Mouse (Mus musculus): ENCODE results near the gene Bhlha15. TPM values are rescaled to one million over a fixed set of nuclear protein-coding genes. Genes with fewer than 3 reads are reported as not detected.

The Bhlha15 gene
- total RNA-seq (2021) = 0.61 and 0.62 TPM in 2 replicates
- long read RNA-seq = 0 reads

DNA sequence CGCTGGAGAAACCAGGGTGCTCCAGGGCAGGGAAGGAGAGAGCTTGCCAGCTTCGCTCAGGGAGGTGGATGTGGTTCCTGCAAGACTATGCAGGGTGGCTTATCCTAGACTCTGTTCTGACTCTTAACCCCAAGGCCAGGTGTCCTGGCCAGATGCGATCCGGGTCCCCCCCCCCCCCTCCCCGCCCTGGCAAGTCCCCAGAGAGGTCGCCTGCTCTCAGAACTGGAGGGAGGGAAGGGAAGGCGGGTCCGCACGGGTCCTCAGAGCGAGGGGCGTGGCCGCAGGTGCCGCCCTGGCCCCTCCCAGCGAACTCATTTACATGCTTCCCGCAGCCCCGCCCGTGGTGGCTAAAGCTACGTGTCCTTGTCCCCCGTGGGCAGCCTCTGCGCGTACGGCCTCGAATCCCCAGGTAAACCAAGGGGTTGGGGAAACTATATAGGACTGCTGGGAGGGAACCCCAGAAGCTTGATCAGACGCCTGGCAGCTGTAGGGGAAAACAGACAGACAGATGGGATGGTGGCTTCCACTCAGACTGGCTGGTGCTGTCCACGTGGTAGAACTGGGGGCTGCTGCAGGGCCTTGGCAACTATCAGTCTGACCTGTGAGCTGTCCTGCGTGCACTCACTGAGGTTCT is at the start of gene Bhlha15:
Bhlha15 (plus strand) TSS at position 337 of the 634 bp plus-strand sequence.
- DNase-seq = peak; percentile 70

DNA sequence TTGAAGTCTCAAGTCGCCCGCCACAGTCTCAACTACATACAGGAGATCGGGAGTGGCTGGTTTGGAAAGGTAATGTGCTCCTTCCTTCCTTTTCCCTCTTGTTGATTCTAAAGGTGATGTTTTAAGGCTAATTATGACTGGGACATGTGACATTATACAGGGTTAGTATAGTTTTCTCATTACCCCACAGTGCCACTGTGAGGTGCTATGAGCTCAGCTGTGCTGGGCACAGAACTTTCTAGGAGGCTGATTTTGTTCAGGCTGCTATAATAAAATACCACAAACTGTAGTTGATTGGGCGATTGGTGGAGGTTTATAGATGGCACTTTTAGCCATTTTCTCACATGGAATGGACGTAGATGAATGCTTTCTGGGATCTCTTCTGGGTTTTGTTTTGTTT is 46.6 kb upstream of the Bhlha15 start:
- DNase-seq = no peak

DNA sequence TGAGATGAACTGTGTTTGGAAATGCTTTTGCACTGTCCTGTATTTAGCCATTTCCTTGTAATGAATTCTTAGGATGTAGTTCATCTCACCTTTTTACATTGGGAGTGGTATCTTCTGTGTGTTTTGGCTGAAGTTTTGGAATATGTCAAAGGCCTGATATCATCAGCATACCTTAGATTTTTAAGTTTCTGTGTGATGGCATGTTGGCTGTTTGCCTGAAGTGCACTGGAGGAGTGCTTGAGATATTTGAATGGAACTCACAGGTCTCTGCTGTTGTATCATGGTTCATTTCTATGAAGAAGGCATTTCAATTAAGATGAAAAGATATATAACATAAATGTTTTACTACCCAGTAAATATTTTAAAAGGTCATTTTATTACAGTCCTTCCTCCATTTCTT is 43.2 kb upstream of the Bhlha15 start:
- DNase-seq = no peak

DNA sequence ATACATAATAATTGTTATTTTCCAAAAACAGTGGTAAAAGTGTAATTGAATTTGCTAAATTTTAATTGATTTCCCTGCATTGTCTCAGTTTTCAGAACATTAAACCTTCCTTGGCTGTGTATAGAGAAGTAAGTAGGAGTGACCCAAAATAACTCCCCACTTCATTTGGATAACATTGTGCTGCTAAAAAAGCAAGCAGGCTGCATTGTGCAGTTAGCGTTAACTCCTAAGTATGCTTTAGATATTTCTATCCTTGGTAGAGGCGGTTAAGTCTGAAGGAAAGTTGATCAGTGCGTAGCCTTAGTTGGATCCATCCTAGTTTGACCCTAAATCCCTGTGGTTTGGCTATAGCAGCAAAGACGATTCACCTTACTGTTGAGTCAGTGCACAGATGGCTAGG is 40.6 kb upstream of the Bhlha15 start:
- DNase-seq = no peak

DNA sequence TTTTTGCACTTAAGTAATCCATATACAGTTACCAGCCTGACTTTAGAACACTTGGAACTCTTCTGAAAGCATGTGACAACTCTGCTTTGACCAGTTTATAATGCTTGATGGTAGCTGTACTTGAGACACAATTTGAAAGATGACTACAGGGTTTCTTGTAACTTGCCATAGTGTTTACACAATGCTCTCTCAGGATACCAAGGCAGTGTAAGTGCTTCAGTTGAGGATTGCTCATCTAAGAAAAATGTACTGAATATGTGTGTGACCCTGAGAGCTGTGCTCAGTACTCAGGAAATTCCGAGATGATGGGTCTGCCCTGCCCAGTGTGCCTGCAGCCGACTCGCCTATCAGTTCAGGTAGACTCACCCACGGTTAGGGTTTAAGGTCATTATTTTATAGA is 38.8 kb upstream of the Bhlha15 start:
- DNase-seq = no peak

DNA sequence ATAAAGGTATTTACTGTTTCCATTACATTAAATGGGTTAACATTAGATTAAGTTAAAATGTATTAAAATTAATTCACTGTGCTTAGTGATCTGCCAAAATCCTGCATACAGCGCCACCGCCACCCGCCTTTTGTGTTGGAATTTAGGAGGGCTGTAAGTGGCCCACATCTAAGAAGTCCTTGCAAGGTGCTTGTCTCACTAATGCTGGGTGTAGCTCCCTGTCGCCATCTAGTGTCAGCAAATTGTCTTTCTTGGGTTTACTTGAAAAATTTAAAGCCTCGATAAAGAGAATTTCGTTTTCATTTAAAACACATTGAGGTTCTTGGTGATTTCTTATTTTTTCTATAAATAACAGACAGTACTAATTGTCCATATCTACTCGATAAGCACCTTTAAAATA is 35.6 kb upstream of the Bhlha15 start:
- DNase-seq = peak; percentile 55

DNA sequence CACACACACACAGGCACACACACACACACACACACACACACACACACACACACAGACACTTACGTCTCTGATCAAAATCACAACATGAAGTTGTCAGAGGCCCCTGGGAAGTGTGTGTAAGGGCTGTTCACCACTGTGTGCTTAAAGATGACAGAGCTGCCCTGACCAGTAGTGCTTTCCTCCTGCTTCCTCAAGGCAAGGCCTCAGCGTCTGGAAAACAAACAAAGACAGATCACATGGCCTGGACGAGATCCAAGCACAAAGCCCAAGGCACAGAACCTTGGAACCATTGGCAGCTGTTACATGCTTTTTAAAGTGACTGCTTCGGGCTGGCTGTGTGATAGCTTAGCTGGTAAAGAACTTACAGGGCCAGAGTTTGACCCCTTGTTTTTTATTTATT is 31.5 kb upstream of the Bhlha15 start:
- DNase-seq = peak; percentile 81

DNA sequence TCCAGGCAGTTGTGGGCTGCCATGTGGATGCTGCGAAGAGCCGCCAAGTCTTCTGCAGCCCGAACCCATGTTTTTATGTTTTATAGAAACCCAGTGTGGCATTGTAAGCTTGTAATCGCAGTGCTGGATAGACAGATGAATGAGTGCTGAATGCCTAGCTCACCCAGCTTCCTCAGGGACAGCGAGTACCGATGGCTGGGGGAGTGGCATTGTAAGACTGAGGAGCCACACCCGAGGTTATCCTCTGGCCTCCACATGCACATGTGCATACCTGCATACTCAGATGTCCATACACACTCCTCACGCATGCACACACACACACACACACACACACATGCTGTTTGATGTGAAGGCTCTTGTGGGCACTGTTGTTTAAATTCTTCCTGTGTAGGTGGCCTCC is 30.9 kb upstream of the Bhlha15 start:
- no peak for DNase-seq

DNA sequence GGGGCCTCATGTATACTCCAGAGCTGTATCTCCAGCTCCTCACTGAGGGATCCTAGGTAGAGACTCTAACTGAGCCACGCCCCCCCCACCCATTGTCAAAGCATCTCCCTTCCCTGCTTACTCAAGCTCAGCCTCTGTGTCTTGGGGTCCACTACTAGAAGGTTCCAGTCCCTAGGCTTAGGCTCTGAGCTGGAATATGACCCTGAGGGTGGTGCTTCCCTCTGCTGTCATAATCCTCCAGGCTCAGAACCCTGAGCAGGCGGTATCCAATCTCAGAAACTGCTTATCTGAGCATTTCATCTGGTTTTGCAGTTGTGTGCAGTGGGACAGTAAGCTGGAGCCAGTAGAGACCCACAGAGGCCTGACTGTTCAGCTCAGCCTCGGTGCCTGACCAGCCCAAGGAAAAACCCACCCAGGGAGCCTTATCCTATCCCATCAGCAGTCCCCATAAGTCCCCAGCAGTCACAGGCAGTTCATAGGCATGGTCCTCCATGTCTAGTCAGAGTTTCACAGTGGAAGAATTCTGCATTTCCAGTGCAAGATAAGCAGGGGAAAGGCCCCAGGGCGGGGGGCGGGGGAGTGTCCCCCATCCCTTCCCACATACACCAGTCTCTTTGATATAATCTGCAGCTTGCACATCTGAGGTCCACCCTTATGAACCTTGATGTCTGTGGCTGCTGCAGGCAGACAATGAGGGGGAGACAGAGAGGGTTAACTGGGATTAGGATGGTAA is 27.8 kb upstream of the Bhlha15 start:
- no peak for DNase-seq

DNA sequence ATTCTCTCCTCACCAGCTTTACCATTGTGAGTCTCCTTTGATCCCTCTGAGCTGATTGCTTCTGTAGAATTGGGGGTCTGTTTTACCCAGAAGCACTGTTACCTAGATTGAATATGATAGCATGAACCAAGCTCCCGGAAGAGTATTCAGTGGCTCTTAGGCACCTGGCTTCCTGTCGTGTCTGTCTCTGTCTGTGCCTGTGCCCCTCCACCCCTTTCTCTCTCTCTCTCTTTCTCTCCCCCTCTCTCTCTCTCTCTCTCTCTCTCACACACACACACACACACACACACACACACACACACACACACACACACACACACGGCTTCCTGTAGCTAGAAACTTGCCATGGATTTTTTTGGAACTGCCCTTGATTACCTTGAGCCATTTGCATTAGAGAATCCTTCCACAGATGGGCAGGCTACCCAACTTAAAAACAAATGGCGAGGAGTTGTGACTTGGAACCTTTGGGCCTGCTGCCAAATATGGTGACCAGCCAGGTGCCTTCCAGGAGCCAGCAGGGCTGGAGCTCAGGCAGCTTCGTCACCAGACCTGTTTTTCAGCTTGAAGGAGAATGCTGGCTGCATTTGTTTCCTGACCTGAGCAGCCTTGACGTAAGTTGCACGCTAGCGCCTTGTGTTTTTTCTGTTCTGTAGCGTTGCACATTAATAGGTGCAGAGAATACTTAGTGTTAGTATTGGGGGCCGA is 27.1 kb upstream of the Bhlha15 start:
- DNase-seq = no peak

DNA sequence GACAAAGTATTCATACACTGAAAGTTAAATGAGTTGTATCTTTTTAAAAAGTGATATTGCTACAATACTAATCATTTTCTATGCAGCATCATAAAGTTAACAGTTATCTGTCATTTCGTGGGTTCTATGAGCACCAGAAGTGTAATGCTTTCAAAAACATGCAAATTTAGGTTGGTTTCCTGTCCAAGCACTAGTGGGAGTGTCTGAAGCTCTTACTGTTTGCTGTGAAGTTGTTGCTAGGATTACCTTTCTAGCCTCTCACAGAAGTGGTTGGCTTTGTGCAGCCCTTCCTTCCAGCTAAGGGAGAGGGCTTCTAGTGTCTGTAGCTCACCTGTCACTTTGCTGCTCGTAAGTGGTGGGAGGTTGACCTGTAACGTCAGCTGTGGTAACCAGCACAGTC is 24.3 kb upstream of the Bhlha15 start:
- no peak for DNase-seq

DNA sequence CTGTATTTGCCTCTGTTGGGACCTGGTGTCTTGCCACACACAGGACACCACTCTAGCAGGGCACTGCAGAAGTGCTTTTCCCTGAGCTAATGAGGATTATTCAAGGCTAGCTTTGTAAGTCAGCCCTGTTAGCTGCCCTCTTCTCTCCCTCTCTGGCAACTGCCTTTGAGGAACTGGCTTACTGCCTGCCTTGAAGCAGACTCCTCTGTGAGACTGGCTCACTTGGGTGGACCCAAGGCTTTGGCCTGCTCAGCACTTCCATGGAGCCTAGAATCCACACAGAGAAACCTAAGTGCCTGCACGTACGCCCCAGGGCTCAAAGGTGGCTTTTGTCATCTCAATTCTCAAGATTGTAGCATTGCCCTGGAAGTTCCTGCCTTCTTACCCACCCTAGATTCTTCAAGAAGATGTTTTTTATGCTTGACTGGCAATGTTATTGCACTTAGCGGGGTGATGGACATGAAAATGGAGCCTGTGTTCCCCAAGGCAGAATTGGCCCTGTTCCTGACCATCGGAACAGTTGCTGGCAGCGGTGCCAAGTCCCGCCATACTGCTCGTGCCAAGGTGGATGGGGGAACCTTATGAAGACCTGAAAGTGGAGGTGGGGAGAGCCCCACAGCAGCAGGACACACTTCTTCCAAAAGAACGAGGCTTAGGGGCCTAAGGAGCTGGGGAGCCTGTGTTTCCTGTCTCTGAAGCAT is 20.7 kb upstream of the Bhlha15 start:
- no peak for DNase-seq

DNA sequence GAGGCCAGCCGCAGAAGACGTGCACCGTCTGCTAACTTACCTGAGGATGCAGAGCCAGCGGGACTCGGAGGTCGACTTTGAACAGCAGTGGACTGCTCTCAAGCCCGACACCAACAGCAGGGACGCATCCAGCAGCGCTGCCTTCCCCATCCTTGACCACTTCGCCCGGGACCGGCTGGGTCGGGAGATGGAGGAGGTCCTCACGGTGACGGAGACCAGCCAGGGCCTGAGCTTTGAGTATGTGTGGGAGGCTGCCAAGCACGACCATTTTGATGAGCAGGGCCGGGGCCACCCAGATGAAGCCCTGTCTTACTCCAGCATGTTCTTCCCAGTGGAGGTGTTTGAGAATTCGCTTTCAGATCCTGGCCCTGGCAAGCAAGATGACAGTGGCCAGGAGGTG is 16.4 kb upstream of the Bhlha15 start:
- DNase-seq = no peak

DNA sequence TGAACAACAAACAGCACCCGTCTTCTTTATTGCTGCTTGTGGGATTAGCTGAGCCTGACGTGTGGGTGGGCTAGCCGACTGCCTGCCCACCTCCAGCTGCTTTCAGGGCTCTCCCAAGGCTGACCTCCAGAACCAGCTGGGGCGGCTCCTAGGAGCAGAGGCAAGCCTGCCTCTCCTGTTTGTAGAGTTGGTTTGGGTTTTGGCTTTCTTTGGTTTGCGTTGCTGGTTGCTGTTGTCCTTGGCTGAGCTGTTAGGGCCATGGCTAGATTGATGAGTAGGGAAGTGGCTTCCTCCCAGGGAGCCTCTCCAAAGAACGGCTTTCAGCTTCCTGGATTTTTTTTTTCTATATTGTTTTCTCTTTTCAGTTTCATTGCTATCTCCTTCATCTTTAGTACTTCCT is 11.9 kb upstream of the Bhlha15 start:
- DNase-seq = no peak

DNA sequence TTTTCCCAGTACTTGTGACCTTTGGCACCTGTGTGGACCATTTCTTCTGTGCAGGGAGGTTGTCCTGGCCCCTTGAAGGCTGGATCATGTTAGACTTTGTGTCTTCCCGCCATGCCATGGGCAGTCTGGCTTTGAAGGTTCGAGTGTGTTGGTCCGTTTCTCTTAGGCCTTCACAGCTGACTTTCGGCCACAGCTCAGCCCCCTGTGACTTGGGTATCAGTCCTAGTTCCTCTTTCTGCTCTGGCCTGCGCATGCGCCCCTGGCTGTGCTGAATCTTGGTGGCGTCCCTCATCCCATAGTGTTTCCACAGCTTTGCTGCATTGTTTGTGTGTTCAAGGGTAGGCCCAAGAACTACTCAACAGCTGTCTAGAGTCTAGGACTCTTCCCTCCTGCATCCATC is 8.8 kb upstream of the Bhlha15 start:
- no peak for DNase-seq

DNA sequence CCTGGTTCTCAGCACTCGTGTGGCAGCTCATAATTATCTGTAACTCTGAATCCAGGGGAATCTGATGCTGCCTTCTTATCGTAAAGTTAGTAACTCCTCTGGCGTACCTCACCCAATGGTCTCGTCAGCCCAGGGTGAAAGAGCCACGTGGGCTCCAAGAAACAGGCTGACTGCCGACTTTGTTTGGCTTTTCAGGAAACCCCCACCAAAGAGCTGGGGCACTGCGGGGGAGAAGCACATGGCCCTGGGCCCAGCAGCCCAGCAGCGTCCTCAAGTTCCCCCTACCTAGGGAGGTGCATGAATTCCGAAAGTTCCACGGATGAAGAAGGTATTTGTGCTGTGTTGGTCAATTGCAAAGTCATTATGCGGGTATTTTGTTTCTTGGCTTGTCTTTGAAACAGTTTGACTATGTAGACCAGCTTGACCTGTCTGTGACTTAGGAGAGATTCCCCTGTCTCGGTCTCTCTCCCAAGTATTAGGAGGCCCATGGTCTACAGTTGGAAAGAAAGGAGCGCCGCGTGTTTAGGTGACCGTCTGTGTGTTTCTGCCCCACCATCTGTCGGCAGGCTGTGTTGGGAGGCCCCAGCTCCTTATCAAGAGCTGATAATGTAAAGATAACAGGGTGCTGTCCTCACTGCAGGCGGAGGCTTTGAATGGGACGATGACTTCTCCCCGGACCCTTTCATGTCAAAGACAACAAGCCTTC is 7.4 kb upstream of the Bhlha15 start:
- DNase-seq = no peak

DNA sequence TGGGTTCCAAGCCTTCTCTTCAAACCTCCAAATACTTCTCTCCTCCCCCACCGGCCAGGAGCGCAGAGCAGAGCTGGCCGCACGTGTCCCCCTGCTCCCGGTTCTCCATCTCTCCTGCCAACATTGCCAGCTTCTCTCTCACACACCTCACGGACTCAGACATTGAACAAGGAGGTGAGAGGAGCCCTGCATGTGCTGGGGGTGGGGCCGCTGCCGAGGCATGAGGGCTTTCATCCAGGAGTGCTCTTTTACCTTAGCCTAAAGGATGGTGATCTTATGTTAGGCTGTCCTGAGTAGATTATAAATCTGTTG is 6.9 kb upstream of the Bhlha15 start:
- no peak for DNase-seq

DNA sequence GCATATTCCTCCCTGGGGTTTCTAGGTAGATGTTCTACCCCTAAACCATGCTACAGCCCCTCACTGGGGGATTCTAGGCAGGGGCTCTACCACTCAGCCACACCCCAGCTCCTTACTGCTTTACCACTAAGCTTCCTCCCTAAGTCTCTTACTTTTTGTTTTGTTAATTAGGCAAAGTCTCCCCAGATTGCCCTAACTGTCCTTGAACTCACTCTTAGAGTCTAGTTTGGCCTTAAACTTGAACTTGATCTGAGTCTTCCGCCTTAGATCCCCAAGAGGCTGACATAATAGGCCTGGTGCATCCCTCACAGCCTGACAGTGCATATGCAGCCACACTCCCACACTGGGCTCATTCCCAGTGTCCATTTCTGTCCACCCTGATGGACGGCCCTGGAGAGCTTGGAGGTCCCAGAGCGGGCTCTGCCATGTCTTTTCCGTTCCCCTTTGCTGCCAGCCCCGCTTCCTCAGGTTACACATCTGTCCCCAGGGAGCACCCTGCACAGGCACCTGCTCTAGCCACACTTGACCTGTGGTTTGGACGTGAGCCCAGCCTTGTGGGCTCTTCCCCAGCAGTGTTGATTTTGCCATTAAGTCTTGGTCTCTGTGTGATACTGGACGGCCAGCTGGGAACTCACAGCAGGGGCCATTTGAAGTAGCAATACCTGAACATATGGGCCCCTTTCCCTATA is 6.3 kb upstream of the Bhlha15 start:
- no peak for DNase-seq

DNA sequence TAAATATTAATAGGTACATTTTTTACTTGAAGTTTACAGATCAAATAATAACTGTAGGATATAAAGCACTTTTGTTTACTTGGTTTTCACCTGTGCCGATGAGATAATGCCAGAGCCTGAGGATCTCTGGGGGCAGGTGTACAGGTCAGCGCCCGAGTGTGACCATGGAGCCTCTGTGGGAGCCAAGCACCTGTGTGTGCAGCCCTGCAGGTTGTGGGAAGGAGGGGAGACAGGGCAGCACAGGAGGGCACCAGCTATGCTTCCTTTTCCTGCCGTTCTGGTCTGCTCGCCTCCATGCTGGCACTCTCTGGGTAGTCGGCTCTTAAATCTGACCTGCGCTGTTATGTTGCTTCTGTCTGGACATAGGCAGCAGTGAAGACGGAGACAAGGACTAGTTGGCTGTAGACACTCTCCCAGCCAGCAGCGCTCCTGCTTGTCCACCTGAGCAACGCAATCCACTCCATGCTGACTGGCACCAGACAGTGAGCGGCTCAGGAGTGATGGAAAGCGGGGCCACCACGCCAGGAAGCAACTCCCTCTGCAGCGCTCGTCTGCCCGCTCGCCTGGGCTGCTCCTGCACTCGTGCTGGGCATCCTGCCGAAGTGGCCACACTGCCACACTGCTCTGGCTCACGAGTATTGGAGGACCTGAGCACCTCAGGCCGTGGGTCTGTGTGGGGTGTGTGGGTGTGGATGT is 5.6 kb upstream of the Bhlha15 start:
- DNase-seq = no peak

DNA sequence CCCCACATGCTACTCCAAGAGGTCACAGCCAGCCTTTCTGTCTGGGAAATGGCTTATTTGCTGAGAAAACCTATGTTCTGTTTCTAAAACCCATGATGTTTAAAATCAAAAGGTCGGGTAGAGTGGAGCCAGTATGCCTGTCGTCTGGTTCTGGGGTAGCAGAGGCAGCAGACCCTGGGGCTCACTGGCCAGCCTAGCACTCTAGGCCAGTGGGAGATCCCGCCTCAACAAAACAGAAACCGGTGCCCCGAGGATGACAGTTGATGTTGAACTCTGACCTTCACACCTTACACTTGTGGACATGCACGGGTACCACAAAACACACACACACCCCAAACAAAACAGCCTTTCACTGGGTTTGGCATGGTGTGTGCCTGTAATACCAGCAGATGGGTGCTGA is 1.7 kb upstream of the Bhlha15 start:
- no peak for DNase-seq

DNA sequence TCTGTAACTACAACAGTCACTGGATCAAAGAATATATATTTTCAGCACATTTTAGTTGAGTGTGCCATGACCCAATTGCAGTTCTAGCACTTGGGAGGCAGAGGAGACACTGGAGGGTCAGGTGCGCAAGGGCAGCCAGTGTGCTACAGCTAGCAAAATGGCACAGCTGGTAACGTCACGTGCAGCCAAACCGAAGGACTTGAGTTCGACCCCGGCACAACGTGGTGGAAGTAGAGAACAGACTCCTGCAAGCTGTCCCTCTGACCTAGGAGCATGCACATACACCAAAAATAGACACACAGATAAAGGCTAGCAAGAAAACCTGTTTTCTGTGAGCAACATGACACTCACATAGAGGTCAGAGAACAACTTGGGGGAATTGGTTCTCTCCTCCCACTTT is 759 bp upstream of the Bhlha15 start:
- DNase-seq = no peak

Measured in adrenal gland, postnatal 25 days (tissue).